Mouse (Mus musculus) CH12.LX (cell line): ENCODE measurements around the gene Mical3. TPM values are rescaled to one million over a fixed set of nuclear protein-coding genes. Genes with fewer than 3 reads are reported as not detected.
A peak's percentile ranks its signal among the peaks of the same experiment; 100 is the strongest.

Source experiments
- DNase-seq: peaks from one replicate; pipeline ENCODE4 v3.0.0-alpha.2; 2013; ENCODE audit errors: extremely low read depth
- H3K27ac ChIP-seq: 2 replicates; pipeline ENCODE4 v1.5.1; 2012; ENCODE audit warnings: low read depth, mild to moderate bottlenecking, control low read depth, moderate library complexity; ENCODE audit not compliant: insufficient read depth
- H3K27me3 ChIP-seq: replicated peaks from 2 replicates; pipeline ENCODE3; 2012; ENCODE audit warnings: inconsistent platforms
- H3K36me3 ChIP-seq, 2 experiments: replicated peaks in 1 of 2; 2 replicates each; pipeline versions ENCODE3 to v1.6.1; 2012; ENCODE audit warnings: inconsistent platforms in 1 of 2, low read length in 1 of 2, mild to moderate bottlenecking in 1 of 2, mixed read lengths in 1 of 2, moderate library complexity in 1 of 2; ENCODE audit not compliant: control insufficient read depth in 1 of 2, insufficient read depth in 1 of 2
- H3K4me1 ChIP-seq, 2 experiments: 2 replicates each; pipeline ENCODE4 v1.6.1; 2012; ENCODE audit warnings: inconsistent platforms in 1 of 2, moderate library complexity in 1 of 2; ENCODE audit not compliant: insufficient read depth in 2 of 2, control insufficient read depth in 1 of 2
- H3K4me2 ChIP-seq: 2 replicates; pipeline ENCODE4 v1.6.1; 2012; ENCODE audit warnings: low read depth, mild to moderate bottlenecking, control low read depth; ENCODE audit not compliant: poor library complexity, insufficient read depth, severe bottlenecking
- H3K4me3 ChIP-seq, 3 experiments: fragments of 150-350 bp in 1 of 3; sonication (generic) in 1 of 3; replicated peaks in 1 of 3; 2 replicates each; pipeline versions ENCODE3 to v1.5.1; 2011 to 2012; ENCODE audit warnings: low read depth in 2 of 3, low read length in 2 of 3, mild to moderate bottlenecking in 2 of 3, moderate library complexity in 2 of 3, control low read depth in 1 of 3, improper control_type of control experiment in 1 of 3, inconsistent platforms in 1 of 3, mixed read lengths in 1 of 3; ENCODE audit not compliant: poor library complexity in 1 of 3
- H3K79me2 ChIP-seq: replicated peaks from 2 replicates; pipeline ENCODE4 v1.6.1; 2012; ENCODE audit warnings: mild to moderate bottlenecking, moderate library complexity; ENCODE audit not compliant: control insufficient read depth, poor library complexity, insufficient read depth, severe bottlenecking; ENCODE audit errors: extremely low read depth
- H3K9ac ChIP-seq: 2 replicates; pipeline ENCODE4 v1.6.1; 2012; ENCODE audit warnings: low read depth, mild to moderate bottlenecking, control low read depth, moderate library complexity; ENCODE audit not compliant: insufficient read depth
- H3K9me3 ChIP-seq: replicated peaks from 2 replicates; pipeline ENCODE3; 2012; ENCODE audit warnings: low read length, inconsistent platforms, mixed read lengths
- BHLHE40 ChIP-seq: IDR thresholded peaks from 2 replicates; pipeline ENCODE4 v1.6.1; 2011; ENCODE audit warnings: mild to moderate bottlenecking, low read depth, low read length, improper control_type of control experiment
- CHD2 ChIP-seq: IDR thresholded peaks from 2 replicates; pipeline ENCODE4 v1.6.1; 2011; ENCODE audit warnings: low read length, improper control_type of control experiment
- ELF1 ChIP-seq: IDR thresholded peaks from 2 replicates; pipeline ENCODE4 v1.6.1; 2014; ENCODE audit warnings: low read depth, mild to moderate bottlenecking, inconsistent platforms, low read length, improper control_type of control experiment
- EP300 ChIP-seq: IDR thresholded peaks from 2 replicates; pipeline ENCODE4 v1.6.1; 2011; ENCODE audit warnings: low read length, improper control_type of control experiment
- ETS1 ChIP-seq: conservative IDR thresholded peaks from 2 replicates; pipeline ENCODE4 v1.6.1; 2012; ENCODE audit warnings: low read depth, mild to moderate bottlenecking, inconsistent platforms, low read length, improper control_type of control experiment, moderate library complexity
- GABPA ChIP-seq: IDR thresholded peaks from 2 replicates; pipeline ENCODE4 v1.6.1; 2012; ENCODE audit warnings: low read depth, low read length, improper control_type of control experiment, inconsistent platforms; ENCODE audit not compliant: insufficient replicate concordance
- JUN ChIP-seq: IDR thresholded peaks from 2 replicates; pipeline ENCODE4 v1.6.1; 2011; ENCODE audit warnings: low read depth, mild to moderate bottlenecking, low read length, improper control_type of control experiment, moderate library complexity; ENCODE audit not compliant: insufficient read depth
- MAX ChIP-seq: IDR thresholded peaks from 2 replicates; pipeline ENCODE4 v1.6.1; 2011; ENCODE audit warnings: low read length, improper control_type of control experiment
- MAZ ChIP-seq: IDR thresholded peaks from 2 replicates; pipeline ENCODE4 v1.6.1; 2012; ENCODE audit warnings: low read depth, mild to moderate bottlenecking, inconsistent platforms, low read length, improper control_type of control experiment, moderate library complexity
- MEF2A ChIP-seq: IDR thresholded peaks from 2 replicates; pipeline ENCODE4 v1.6.1; 2014; ENCODE audit warnings: low read depth, mild to moderate bottlenecking, inconsistent platforms, low read length, improper control_type of control experiment, borderline replicate concordance
- MXI1 ChIP-seq: IDR thresholded peaks from 2 replicates; pipeline ENCODE4 v1.6.1; 2011; ENCODE audit warnings: mild to moderate bottlenecking, low read depth, low read length, improper control_type of control experiment
- NRF1 ChIP-seq: IDR thresholded peaks from 2 replicates; pipeline ENCODE4 v1.6.1; 2014; ENCODE audit warnings: low read depth, mild to moderate bottlenecking, inconsistent platforms, low read length, improper control_type of control experiment, moderate library complexity
- POLR2A ChIP-seq: IDR thresholded peaks from 2 replicates; pipeline ENCODE4 v1.6.1; 2011; ENCODE audit warnings: low read depth, mild to moderate bottlenecking, improper control_type of control experiment, low read length
- POLR2AphosphoS2 ChIP-seq: IDR thresholded peaks from 2 replicates; pipeline ENCODE4 v1.6.1; 2011; ENCODE audit warnings: low read depth, low read length, improper control_type of control experiment
- RAD21 ChIP-seq: IDR thresholded peaks from 2 replicates; pipeline ENCODE4 v1.6.1; 2011; ENCODE audit warnings: low read depth, mild to moderate bottlenecking, low read length, improper control_type of control experiment, moderate library complexity
- SMC3 ChIP-seq: IDR thresholded peaks from 2 replicates; pipeline ENCODE4 v1.6.1; 2011; ENCODE audit warnings: low read depth, low read length, improper control_type of control experiment
- TBP ChIP-seq: conservative IDR thresholded peaks from 2 replicates; pipeline ENCODE4 v1.6.1; 2011; ENCODE audit warnings: low read depth, low read length, improper control_type of control experiment
- TCF12 ChIP-seq: IDR thresholded peaks from 2 replicates; pipeline ENCODE4 v1.6.1; 2014; ENCODE audit warnings: low read depth, mild to moderate bottlenecking, inconsistent platforms, low read length, improper control_type of control experiment
- UBTF ChIP-seq: IDR thresholded peaks from 2 replicates; pipeline ENCODE4 v1.6.1; 2012; ENCODE audit warnings: low read depth, mild to moderate bottlenecking, inconsistent platforms, low read length, improper control_type of control experiment, moderate library complexity
- USF1 ChIP-seq: IDR thresholded peaks from 2 replicates; pipeline ENCODE4 v1.6.1; 2014; ENCODE audit warnings: low read depth, mild to moderate bottlenecking, inconsistent platforms, low read length, improper control_type of control experiment
- USF2 ChIP-seq: conservative IDR thresholded peaks from 2 replicates; pipeline ENCODE4 v1.6.1; 2011; ENCODE audit warnings: low read depth, low read length, improper control_type of control experiment
- ZKSCAN1 ChIP-seq: IDR thresholded peaks from 2 replicates; pipeline ENCODE4 v1.6.1; 2012; ENCODE audit warnings: low read depth, inconsistent platforms, low read length, improper control_type of control experiment, borderline replicate concordance
- ZNF384 ChIP-seq: IDR thresholded peaks from 2 replicates; pipeline ENCODE4 v1.6.1; 2012; ENCODE audit warnings: low read depth, low read length, improper control_type of control experiment, inconsistent platforms
- dilution Hi-C: fragments of 300-500 bp; cut with MboI; formaldehyde crosslinking; loops from 2 replicates; pipeline ENCODE4 v1.14.3; 2020; ENCODE audit warnings: low sequenced_read_pairs; ENCODE audit not compliant: extremely low pct_unique_long_range_greater_than_20kb, extremely low pct_ligation_motif_present
- in situ Hi-C: fragments of 300-500 bp; cut with MboI; formaldehyde crosslinking; loops from 3 replicates; pipeline ENCODE4 v1.14.3; 2019; ENCODE audit warnings: low sequenced_read_pairs, low pct_ligation_motif_present, low pct_unique_long_range_greater_than_20kb, mixed read lengths
- polyA plus RNA-seq: library from polyadenylated mRNA; unstranded; fragments of >175 nt; gene quantifications from 2 replicates; pipeline ENCODE4 v1.2.1, GENCODE M21; 2012; ENCODE audit warnings: low read depth; ENCODE audit not compliant: insufficient read length
- total RNA-seq, 2 experiments: library from RNA; depleted of rRNA; stranded (reverse); fragments of 300-350 nt in 1 of 2; fragments of >200 nt in 1 of 2; gene quantifications; 2 replicates each; pipeline ENCODE4 v1.2.3; 2012 to 2014

Gene Mical3
- total and polyA plus RNA-seq, 3 experiments, result 10.2 to 56.3 (median 26.8) TPM

DNA sequence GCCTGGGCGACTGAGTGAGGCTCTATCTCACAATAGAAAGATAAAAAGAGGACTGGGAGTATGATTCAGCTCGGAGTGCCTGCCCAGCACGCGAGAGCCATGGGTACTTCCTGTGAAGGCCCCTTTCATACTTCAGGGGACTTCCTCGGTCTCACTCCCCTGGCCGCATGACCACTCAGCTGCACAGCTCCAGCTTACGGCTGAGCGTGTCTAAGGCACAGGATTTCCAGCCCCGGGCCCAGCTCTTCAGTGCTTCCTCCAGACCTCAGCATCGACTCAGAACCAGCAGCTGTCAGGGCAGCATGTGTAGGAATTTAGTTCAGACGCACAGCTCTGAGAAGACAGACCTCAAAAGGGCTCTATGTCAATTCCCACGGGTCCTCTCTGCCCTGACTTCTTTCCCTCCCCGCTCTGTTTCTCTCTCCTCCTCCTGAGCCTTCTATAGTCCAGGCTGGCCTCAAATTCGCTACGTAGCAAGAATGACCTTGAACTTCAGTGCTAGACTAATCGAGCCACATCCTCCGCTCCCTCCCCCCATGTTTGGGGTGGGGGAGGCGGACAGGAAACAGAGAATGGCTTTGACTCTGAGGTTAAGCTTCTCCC is 152.7 kb downstream of the Mical3 start (continued):
- TF ChIP-seq GABPA (no peak), CHD2 (peak; percentile 88), USF1 (no peak), RAD21 (no peak; the same call in none of the 2 replicates), USF2 (no peak), EP300 (peak; percentile 58), MAZ (peak; percentile 54; the same call in 1 of the 2 replicates), SMC3 (peak; percentile 12; the same call in 1 of the 2 replicates), TCF12 (peak; percentile 43; the same call in 1 of the 2 replicates), BHLHE40 (peak; percentile 97), MXI1 (peak; percentile 67; the same call in 1 of the 2 replicates), POLR2A (peak; percentile 42; the same call in 1 of the 2 replicates), ELF1 (peak; percentile 75), ETS1 (peak; percentile 89), MAX (peak; percentile 84)

DNA sequence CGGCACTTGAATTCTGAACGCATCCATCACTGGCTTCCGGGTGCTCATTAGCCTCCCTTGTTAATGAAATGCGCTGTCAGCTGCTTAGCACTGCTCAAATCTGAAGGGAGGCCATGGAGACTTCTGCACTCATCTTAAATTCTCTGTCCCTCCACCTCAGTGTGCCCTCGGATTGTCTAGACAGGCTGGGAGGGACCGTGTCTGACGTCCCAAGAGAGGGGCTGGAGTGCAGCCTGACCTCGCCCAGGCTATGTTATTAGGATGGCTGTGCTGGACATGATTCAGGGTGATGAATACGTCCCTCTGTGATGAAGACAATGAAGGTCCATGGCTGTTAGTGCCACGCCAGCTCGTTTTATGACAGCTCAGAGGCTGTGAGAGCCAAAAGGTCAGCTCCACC is 153.8 kb downstream of the Mical3 start:
- Histone ChIP-seq H3K79me2 (no peaks in the 10 kb centered on the region), H3K4me3 (no peak overlapping the region), H3K27ac (no peak overlapping the region), H3K27me3 (no peaks in the 10 kb centered on the region), H3K9me3 (no peaks in the 10 kb centered on the region), H3K36me3 (peaks cover 19 to 59% of the 10 kb centered on the region in 2 experiments), H3K4me2 (no peak overlapping the region), H3K4me1 (peaks cover 14 to 66% of the 10 kb centered on the region in 2 experiments), H3K9ac (no peak overlapping the region)
- DNase-seq, result no peak
- dilution Hi-C loops (no loop called here), in situ Hi-C loops (loop anchor here (10.0 kb wide), 1 partner anchor 388 kb away; no protein-coding TSS in a partner anchor)
- TF ChIP-seq NRF1, result no peak
- no peak for TF ChIP-seq EP300
- no peak for TF ChIP-seq JUN
- no peak for TF ChIP-seq USF2
- TF ChIP-seq BHLHE40, result no peak
- TF ChIP-seq TBP, result no peak
- no peak for TF ChIP-seq POLR2AphosphoS2
- TF ChIP-seq GABPA, result no peak
- no peak for TF ChIP-seq ZKSCAN1
- no peak for TF ChIP-seq MEF2A
- TF ChIP-seq UBTF, result no peak
- TF ChIP-seq ZNF384, result no peak
